Mouse (Mus musculus): Measurements from ENCODE around the gene Prok2. TPM values are rescaled to one million over a fixed set of nuclear protein-coding genes. Genes with fewer than 3 reads are reported as not detected.

Prok2 gene
- total and polyA plus RNA-seq, 3 experiments, result not detected

- no peaks in the 10 kb centered on the region for H3K9me3 ChIP-seq (replicated peaks; ENCODE audit: insufficient read depth, low read length)
Observed at GRCm38 (mm10) chr6:99711576-99712101, 14.6 kb downstream of the Prok2 start.

GRCm38 (mm10) chr6:99700484-99700883 lies 25.7 kb downstream of the Prok2 start:
- Histone ChIP-seq H3K79me2 (ENCODE audit: control insufficient read depth, insufficient read depth, low read length, poor library complexity) (no peaks in the 10 kb centered on the region), H3K36me3 (ENCODE audit: control insufficient read depth in 1 of 2, insufficient read depth in 2 of 2, low read length in 2 of 2) (no peaks in the 10 kb centered on the region), H3K9me3 (replicated peaks; ENCODE audit: insufficient read depth, low read length) (no peaks in the 10 kb centered on the region), H3K27me3 (ENCODE audit: control insufficient read depth in 1 of 2, insufficient read depth in 2 of 2, low read length in 2 of 2) (no peaks in the 10 kb centered on the region), H3K4me1 (ENCODE audit: control insufficient read depth in 1 of 2, insufficient read depth in 2 of 2, low read length in 2 of 2) (no peaks in the 10 kb centered on the region), H3K9ac (ENCODE audit: control insufficient read depth, low read depth, low read length, poor library complexity, severe bottlenecking) (no peak overlapping the region), H3K4me3 (ENCODE audit: control insufficient read depth in 1 of 2, insufficient read depth in 1 of 2, low read depth in 2 of 2, low read length in 2 of 2) (no peak overlapping the region), H3K27ac (ENCODE audit: control insufficient read depth, low read depth, low read length) (no peak overlapping the region)
- no peak for DNase-seq (ENCODE audit: low read depth, low spot score)
- TF ChIP-seq BHLHE40 (IDR thresholded peaks at IDR 0.05; ENCODE audit: borderline replicate concordance, low read depth, low read length), result no peak
- no peak for TF ChIP-seq CHD1 (IDR thresholded peaks at IDR 0.05; ENCODE audit: low read depth, low read length)
- no peak for TF ChIP-seq MAFK (IDR thresholded peaks at IDR 0.05; ENCODE audit: borderline replicate concordance, low read depth, low read length)
- no peak for TF ChIP-seq TCF12 (IDR thresholded peaks at IDR 0.05; ENCODE audit: low read depth, low read length)
- TF ChIP-seq POLR2A (IDR thresholded peaks at IDR 0.05; ENCODE audit: control insufficient read depth in 1 of 2, insufficient read depth in 1 of 2, low read depth in 1 of 2, low read length in 2 of 2, poor library complexity in 1 of 2), result no peak
- TF ChIP-seq GABPA (IDR thresholded peaks at IDR 0.05; ENCODE audit: low read depth, low read length), result no peak
- TF ChIP-seq SIN3A (IDR thresholded peaks at IDR 0.05; ENCODE audit: low read length), result no peak
- TF ChIP-seq HCFC1 (IDR thresholded peaks at IDR 0.05; ENCODE audit: low read depth, low read length), result no peak
- no peak for TF ChIP-seq GATA1 (IDR thresholded peaks at IDR 0.05; ENCODE audit: low read depth, low read length)
- TF ChIP-seq ZNF384 (IDR thresholded peaks at IDR 0.05; ENCODE audit: low read depth, low read length), result no peak
- no peak for TF ChIP-seq UBTF (IDR thresholded peaks at IDR 0.05; ENCODE audit: borderline replicate concordance, insufficient read depth, low read depth, low read length)
- TF ChIP-seq ELF1 (IDR thresholded peaks at IDR 0.05; ENCODE audit: low read depth, low read length), result no peak
- TF ChIP-seq KAT2A (conservative IDR thresholded peaks at IDR 0.05; ENCODE audit: low read depth, low read length), result no peak
- TF ChIP-seq ETS1 (IDR thresholded peaks at IDR 0.05; ENCODE audit: low read depth, low read length), result no peak
- no peak for TF ChIP-seq ZC3H11A (IDR thresholded peaks at IDR 0.05; ENCODE audit: low read depth, low read length)
- no peak for TF ChIP-seq RAD21 (IDR thresholded peaks at IDR 0.05; ENCODE audit: low read depth, low read length)

More at GRCm38 (mm10) chr6:99711576-99712101, 14.6 kb downstream of the Prok2 start:
- Histone ChIP-seq H3K4me1 (ENCODE audit: control insufficient read depth in 1 of 2, insufficient read depth in 2 of 2, low read length in 2 of 2) (no peaks in the 10 kb centered on the region), H3K79me2 (ENCODE audit: control insufficient read depth, insufficient read depth, low read length, poor library complexity) (no peaks in the 10 kb centered on the region), H3K27ac (ENCODE audit: control insufficient read depth, low read depth, low read length) (no peak overlapping the region), H3K9ac (ENCODE audit: control insufficient read depth, low read depth, low read length, poor library complexity, severe bottlenecking) (no peak overlapping the region), H3K4me3 (ENCODE audit: control insufficient read depth in 1 of 2, insufficient read depth in 1 of 2, low read depth in 2 of 2, low read length in 2 of 2) (no peak overlapping the region), H3K27me3 (ENCODE audit: control insufficient read depth in 1 of 2, insufficient read depth in 2 of 2, low read length in 2 of 2) (no peaks in the 10 kb centered on the region), H3K36me3 (ENCODE audit: control insufficient read depth in 1 of 2, insufficient read depth in 2 of 2, low read length in 2 of 2) (no peaks in the 10 kb centered on the region)
- TF ChIP-seq CTCF (IDR thresholded peaks at IDR 0.05 in 2 of 3, conservative IDR thresholded peaks at IDR 0.05 in 1 of 3; ENCODE audit: control insufficient read depth in 1 of 3, insufficient read depth in 1 of 3, low read depth in 2 of 3, low read length in 3 of 3, poor library complexity in 1 of 3, severe bottlenecking in 1 of 3) (no peak), MXI1 (IDR thresholded peaks at IDR 0.05; ENCODE audit: low read depth, low read length) (no peak), USF2 (IDR thresholded peaks at IDR 0.05; ENCODE audit: borderline replicate concordance in 1 of 2, insufficient read depth in 1 of 2, low read depth in 1 of 2, low read length in 2 of 2) (no peak), TCF12 (IDR thresholded peaks at IDR 0.05; ENCODE audit: low read depth, low read length) (no peak), SMC3 (IDR thresholded peaks at IDR 0.05; ENCODE audit: low read depth, low read length) (no peak), BHLHE40 (IDR thresholded peaks at IDR 0.05; ENCODE audit: borderline replicate concordance, low read depth, low read length) (no peak), RAD21 (IDR thresholded peaks at IDR 0.05; ENCODE audit: low read depth, low read length) (no peak), UBTF (IDR thresholded peaks at IDR 0.05; ENCODE audit: borderline replicate concordance, insufficient read depth, low read depth, low read length) (no peak), JUND (IDR thresholded peaks at IDR 0.05; ENCODE audit: low read depth, low read length) (no peak), HCFC1 (IDR thresholded peaks at IDR 0.05; ENCODE audit: low read depth, low read length) (no peak), NELFE (IDR thresholded peaks at IDR 0.05; ENCODE audit: low read depth, low read length) (no peak), ETS1 (IDR thresholded peaks at IDR 0.05; ENCODE audit: low read depth, low read length) (no peak), ZMIZ1 (IDR thresholded peaks at IDR 0.05; ENCODE audit: low read depth, low read length) (no peak)
- no peak for DNase-seq (ENCODE audit: low read depth, low spot score)

Measured in MEL (cell line).